Mouse (Mus musculus) adrenal gland, adult (tissue): ENCODE measurements around the gene Zfp592.
A peak's percentile ranks its signal among the peaks of the same experiment; 100 is the strongest.

Experiments used
- DNase-seq, 2 experiments: peaks; one replicate each; pipeline ENCODE4 v3.0.0; 2022 to 2023; ENCODE audit warnings: low spot score in 1 of 2; ENCODE audit not compliant: inconsistent age in 2 of 2

Gene Zfp592

DNA sequence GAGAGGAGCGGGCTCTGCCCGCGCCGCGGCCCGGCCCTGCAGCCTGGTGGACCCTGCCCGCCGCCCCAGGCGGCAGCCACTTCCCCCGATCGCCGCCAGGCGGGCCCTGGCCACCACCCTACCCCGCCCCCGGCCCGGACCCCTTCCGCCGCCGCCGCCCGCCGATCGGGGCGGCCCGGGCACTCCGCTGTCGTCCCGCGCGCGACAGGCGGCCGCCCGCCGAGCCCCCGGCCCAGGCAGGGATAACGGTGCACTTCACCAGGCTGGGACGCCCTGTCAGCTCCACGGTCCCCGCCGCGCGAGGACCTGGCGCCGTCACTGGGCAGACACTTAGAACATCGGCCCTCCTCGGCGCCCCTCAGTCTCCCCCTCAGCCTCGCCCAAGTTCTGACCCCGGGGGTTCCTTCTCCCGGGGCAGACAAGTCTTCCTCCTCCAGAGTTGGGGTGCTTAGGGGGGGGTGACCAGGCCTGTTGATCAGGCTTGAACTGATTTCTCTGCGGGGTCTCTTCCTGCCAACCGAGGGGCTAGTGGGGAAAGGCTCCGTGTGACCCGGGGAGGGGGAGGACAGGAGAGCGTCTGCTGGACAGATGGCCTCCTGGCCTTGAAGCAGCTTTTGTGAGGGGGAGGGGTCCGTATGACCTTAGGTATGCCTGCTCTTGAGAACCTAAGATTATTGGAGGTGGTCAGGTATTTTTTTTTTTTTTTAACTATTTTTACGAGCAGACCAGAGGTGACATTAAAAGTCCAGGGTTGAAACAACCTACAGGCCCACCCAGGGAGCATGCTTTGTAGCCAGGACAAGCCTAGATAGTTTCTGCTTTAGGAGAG is 567 bp downstream of the Zfp592 start:
- DNase-seq: no peak

DNA sequence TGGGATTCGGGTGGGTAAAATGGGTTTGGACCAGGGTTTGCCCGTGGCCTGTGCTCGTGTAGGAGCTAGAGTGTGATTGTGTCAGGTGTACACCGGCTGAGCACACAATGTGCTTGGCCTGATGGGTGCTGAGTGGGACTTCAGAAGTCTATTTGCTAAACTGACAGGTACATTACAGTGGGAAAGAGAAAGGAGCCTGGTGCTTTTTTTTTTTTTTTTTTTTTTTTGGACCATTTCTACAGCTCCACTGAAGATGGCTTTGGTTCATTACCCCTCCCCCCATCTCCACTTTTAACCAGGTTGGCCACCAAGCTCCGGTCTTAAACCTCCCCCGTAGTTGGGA is 1.2 kb downstream of the Zfp592 start:
- no peak for DNase-seq

DNA sequence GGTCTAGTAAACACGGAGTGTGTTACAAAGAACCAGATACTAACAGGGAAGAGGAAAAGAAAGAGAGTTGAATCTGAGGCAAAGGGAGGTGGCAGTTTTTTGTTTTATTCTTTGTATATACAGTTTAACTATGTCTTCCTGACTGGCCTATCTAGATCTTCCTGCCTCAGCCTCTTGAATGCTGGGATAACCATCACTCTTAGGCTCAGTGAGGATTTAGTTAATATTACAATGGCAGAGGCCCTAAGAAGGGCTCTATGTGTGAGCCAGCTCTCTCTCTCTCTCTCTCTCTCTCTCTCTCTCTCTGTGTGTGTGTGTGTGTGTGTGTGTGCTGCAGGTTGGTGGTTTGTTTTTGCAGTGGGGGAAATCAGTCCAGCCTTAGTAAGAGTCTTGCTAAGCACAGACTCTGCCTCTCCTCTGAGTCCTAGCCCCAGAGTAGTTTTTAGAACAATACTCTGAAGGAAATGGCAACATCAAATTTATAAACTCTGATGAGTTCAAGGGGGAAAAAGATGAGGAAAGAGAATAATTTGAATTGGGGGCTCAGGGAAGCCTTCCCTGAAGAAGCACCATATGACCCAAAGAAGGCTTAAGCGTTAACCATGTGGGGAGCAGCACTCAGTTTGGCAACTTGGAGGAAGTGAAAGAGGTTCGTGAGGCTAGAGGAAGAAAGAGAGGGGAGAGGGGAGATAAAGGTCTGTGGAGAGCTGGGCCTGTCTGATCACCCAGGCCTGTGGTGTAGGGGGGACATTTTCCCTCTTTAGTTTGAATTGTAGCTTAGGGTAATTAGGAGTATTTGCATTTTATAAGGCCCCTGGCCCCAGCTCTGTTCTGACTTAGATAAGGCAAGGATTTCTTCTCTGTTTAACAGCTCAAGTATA is 2.0 kb downstream of the Zfp592 start:
- DNase-seq: peak in 1 of 2 experiments; percentile 36

DNA sequence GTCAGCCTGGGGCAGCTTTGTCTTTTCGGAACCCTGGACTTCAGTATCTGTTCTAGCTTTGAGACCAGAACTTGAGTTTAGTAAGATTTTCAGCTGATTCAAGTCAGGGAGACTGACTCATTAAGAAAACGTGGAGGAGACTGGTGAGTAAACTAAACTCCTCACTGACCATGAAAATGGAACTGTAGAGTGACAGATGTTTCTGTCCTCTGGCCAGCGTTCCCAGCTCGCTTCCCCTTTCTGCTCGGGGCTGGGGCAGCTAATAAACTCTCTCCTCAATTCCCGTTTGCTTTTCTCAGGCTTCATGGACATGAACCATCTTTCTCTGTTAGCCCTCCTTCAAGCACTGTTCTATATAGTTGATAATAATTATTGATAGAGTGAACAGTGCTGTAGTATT is 4.3 kb downstream of the Zfp592 start:
- peak; percentile 52 to 79 for DNase-seq

DNA sequence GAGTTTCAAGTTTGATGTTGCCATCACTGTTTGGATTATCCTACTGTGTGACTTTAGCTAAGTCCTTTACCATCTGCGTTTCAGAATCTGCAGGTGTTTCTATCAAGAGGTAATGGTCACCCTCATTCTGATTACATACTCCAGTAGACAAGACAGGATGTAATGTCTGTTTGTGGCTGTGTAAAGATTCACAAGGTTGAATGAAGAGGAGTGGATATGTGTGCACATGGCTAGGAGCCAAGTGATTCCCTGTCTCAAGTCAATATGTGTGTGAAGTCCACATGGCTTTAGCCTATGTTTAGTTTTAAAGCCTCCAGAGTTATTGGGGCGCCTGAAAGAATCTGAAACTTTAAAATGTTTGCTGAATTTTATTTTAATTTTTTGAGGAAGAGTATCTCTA is 6.1 kb downstream of the Zfp592 start:
- DNase-seq: no peak

DNA sequence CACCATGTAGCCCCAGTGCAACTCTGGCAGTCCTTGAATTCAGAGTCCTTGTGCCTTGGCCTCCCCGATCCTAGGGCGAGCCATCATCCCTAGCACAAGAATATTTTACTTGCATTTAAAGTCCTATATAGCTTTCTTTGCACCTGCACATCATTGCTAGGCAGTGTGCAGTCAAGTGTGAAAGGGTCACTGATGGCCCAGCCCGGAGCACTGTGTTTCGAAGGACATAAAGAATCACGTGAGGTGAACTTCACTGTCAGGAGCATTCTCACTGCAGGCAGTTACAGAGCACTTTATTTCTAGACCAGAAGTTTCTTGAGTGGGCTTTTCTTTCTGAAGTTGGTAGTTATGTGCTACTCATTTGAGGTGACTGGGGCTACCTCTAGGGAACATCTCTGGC is 8.4 kb downstream of the Zfp592 start:
- DNase-seq: no peak

DNA sequence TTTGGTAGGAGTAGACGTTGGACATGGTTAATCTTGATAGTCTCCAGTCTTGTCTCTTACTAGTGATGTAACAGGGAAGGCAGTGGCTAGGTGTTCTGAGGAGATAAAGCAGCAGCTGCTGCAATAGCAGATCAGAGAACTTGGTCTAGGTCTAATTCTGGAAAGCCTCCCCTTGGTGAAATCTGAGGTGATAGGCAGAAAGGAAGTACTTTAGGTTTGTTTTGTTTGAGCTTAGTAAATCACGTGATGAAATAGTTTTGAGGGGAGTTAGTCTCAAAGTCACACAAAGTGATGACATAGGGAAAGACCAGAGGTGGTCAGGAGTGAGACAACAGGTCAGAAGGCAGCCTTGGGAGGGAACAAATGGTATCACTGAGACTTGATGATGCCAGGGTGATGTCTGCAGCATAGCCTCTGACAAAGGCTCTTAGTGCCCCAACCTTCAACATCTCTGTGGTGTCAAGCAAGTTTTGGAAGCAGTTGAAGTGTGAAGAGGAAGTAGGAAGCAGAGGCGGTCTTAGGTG is 11.1 kb downstream of the Zfp592 start:
- no peak for DNase-seq

DNA sequence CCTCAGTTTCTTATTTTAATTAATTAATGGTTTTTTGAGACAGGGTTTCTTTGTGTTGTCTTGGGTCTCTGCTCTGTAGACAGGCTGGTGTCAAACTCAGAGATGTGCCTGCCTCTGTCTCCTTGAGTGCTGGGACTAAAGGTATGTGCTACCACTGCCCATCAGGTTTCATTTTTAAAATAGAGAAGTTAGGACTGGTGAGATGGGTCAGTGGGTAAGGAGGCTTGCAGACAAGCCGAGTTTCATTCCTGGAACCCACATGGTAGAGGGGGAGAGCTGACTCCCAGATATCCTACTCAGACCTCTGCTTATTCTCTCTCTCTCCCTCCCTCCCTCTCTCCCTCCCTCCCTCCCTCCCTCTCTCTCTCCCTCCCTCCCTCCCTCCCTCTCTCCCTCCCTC is 12.5 kb downstream of the Zfp592 start:
- DNase-seq: no peak

DNA sequence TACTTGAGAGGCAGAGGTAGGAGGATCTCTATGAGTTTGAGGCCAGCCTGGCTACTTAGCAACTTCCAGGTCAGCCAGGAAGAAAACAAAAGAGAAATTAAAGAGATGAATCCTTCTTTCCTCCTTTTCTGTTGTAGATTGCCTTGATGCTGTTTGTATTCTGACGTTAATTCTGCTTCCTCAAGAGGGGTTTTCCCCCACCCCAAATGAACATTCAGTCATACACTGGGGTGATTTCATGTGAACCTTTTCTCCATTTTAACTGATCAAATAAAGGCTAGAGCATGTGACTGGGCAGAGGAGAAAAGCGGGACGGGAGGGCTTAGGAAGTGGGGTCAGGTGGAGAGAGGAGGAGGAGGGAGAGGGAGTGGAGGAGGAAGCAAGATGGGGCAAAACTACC is 14.8 kb downstream of the Zfp592 start:
- no peak for DNase-seq

DNA sequence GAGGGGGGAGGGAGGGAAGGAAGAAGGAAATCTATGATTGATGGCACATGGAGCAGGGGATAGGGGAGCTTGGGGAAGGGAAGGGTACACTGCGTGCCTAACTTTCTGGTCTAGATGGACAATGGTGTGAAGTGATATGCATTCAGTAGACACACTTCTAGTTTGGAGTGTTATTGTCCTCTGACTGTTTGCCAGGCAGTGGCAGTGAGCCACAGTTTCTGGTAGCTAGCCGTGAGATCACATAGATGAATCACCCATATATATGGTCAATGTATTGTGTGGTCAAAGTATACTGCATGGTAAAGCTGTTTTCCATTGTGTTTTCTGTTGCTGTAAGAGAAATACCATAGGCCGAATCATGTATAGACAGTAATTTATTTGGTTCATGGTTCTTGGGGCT is 18.1 kb downstream of the Zfp592 start:
- DNase-seq: no peak

DNA sequence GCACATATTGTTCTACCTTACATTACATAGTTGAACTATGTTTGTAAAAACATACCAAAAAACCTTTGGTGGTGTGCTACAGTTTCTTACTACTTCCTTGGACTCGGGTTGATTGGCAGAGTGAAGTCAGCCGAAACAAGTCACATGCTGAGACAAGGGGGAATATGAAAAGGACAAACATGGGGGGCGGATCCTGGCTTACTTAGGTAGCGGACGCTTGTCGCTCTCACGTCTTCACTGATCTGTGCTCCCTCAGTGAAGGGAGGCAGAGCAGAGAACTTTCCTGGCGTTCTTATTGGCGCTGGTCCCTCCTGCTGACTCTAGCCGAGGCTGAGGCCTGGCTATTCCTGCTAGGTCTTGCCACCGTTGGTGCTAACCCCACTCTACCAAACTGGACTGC is 26.8 kb downstream of the Zfp592 start:
- DNase-seq: no peak

DNA sequence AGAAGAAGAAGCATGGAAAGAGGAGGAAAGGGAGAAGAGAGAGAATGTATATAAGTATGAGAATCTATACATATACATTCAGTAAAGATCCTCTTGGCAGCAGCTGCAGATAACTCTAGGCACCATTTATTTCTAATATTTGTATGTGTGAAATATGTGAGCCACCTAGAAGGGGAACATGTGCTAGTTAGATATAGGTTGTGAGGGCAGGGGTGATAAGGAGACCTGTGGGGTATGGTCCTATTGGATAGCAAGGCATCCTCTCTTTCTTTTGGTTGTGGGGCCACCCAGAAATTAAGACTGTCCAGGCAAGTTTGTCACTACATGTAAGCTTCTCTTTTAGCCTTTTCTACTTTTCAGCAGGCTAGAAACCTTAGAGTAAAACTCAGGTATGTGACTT is 29.2 kb downstream of the Zfp592 start:
- no peak for DNase-seq

DNA sequence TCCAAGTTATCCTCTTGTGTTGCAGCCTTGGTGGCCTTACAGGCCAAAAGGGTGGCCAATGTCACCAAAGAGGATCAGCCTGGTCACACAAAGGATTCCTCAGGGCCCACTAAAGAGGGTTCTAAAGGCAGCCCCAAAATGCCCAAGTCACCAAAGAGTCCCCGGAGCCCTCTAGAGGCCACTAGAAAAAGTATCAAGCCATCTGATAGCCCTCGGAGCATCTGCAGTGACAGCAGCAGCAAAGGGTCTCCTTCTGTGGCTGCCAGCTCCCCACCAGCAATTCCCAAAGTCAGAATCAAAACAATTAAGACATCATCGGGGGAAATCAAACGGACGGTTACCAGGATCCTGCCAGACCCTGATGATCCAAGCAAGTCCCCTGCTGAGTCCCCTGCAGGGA is 30.6 kb downstream of the Zfp592 start:
- DNase-seq: peak in 1 of 2 experiments; percentile 50

DNA sequence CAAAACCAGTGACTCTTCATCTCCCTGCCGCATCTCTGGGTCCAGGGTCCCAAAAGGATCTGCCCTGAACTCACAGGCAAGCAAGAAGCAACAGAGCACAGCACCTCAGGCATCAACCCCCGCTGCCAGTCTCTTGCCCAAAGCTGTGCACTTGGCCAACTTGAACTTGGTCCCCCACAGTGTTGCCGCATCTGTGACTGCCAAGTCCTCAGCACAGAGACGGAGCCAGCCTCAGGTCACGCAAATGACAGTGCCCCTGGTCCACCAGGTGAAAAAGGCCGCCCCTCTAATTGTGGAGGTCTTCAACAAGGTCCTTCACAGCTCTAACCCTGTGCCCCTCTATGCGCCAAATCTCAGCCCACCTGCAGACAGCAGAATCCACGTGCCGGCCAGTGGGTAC is 31.2 kb downstream of the Zfp592 start:
- DNase-seq: no peak

DNA sequence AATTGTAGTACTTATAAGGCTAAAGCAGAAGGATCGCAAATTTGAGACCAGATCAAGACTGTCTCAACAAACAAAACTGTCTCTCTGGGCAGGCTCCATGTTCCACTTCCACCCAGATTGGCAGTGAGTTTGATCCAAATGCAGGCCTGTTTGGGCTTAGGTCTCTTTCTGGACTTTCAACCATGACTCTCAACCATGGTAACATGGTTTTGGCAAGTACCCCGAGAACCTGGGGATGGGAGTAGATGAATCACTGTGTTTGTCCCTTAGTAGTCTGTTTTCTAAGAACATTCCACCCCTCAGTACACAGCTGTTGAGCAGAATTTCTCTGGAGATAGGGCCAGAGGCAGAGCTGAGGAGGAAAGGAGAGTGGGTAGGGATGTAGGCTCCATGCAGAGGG is 32.3 kb downstream of the Zfp592 start:
- DNase-seq: no peak

DNA sequence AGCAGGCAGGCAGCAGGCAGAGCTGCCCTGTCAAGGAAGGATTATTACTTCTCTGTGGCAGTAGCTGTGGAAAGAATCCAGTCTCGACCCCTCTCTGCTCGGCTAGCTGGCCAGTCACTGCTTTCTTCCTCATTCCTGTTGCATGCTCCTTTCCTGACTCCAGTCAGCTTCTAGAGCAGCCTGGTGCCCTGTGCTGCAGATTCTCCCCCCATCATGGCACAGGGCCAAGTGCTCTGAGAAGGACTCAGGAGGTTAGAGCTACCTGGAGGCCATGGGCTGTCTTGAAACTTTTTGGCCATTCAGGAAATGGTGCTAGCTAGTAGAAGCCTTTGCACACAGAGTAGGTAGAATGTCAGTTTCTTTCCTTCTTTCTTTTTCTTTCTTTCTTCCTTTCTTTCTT is 46.2 kb downstream of the Zfp592 start:
- DNase-seq: no peak

DNA sequence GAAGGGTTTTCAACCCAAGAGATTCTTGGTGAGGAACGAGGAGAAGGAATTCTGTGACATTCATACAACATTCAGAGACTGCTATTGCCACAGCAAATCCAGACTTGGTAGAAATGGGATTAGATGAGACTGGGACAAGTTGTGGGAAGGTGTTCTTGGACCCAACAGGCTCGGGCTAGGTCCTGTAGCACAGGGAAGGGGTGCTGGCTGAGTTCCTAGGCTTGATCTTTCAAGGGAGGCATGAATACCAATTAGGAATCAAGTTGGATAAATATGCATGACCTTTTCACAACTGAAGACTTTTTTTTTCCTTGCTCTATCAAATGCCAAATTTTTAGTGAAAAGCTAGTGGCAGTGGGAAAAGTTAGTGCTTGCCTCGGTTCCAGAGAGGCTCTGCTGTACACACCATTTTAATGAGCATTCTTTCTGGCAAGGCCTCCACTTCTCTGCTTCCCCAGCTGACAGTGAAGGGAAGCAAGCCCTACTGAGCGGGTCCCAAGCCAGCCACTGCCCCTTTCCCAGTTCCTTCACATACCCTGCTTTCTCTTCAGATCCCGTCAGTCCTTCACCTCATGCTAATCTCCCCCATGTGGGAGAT is 49.6 kb downstream of the Zfp592 start:
- no peak for DNase-seq

DNA sequence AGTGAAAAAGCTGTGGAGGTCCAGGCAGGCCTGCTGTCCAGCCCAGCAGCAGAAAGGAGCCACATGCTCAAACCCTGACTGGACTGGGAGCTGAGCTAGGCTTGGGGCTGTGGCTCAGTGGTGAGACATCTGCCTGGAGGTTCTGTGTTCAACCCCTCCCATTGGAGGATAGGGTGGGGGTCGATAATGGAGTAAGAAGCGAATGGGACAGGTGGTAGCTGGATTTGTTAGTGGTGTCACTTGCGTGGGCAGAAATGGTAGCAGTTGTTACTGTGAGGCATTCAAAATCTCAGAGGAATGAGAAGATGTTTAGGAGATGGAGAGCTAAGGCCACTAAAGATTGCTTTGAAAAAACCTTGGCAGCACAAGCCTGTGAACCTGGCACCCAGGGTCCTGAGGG is 54.4 kb downstream of the Zfp592 start:
- DNase-seq: no peak

DNA sequence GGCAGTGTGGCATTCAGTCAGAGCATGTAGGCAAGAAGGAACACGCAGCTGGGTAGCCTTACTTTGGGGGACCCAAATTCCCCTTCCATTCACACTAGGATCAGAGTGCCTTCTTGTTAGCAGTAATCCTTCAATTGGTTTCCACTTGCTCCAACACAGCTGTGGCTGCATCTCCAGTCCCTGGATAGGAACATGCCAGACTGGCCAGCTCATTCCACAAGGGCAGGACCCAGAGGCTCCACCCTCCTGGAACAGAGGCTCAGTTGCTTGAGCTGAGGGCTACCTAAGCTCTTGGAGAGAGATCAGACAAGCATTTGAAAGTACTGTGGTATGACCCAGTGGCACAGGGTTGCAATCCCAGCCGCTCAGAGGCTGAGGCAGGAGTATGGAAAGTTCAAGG is 55.0 kb downstream of the Zfp592 start:
- DNase-seq: peak; percentile 58 to 76

DNA sequence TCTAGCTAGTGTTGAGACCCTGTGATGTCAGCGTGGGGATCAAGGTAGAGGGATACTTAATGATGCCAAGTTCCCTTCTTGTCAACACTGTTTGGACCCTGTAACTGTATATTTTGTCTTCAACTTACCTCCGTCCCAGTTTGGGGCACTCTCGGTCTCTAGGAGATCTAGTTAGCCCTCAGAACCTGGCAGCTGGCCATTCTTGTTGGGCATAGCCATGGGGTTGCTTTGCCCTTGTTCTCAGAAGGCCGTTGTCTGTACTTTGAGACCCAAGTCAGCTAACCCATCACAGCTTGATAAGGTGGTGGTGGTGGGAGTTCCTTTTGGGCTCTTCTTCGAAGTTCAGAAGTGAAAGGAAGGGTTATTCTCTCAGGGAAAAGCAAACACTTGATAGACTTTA is 56.5 kb downstream of the Zfp592 start:
- DNase-seq: no peak

DNA sequence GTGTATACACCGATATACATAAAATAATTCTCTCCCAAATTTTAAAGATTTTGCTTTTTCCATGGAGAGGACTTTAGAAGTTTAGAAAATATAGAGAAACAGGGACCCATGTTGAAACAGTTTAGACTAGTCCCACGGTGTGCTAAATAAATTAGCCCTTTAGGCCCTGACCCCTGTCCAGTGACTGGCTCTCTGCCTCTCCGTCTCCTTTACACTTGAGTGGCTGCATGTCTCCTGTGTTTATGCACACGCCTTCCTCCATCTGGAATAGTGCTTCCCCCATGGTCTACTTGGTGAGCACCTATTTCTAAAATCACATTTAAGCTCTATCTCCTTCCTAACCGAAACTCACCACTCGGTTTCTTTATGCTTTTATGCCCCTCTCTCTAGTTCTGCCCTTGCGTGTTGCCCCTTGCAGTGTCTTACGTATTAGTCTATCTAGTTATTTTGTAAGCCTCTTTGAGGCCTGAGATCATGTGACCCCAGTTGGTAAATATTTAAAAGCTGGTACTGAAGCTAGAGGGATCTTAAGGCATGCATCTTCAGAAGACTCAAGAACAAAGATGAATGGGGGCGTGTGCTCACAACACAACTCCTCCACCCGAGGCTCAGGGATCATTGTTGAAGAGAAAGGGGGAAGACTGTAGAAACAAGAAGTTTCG is 62.4 kb downstream of the Zfp592 start:
- DNase-seq: no peak
